Mouse (Mus musculus): ENCODE results near the gene Trappc6a. TPM values are rescaled to one million over a fixed set of nuclear protein-coding genes. Genes with fewer than 3 reads are reported as not detected.

The Trappc6a gene
- polyA plus RNA-seq, 1 experiment from 2014 or later, result 73.2 TPM

GRCm38 (mm10) chr7:19561765-19562642 is 53.8 kb downstream of the Trappc6a start:
- Histone ChIP-seq H3K4me1 (ENCODE audit: control insufficient read depth, insufficient read depth, low read length) (peaks cover 40% of the 10 kb centered on the region), H3K36me3 (ENCODE audit: control insufficient read depth, insufficient read depth) (peaks cover 15% of the 10 kb centered on the region), H3K9me3 (replicated peaks; ENCODE audit: control insufficient read depth, low read length) (peaks cover 3% of the 10 kb centered on the region), H3K27ac (ENCODE audit: low read length) (peak overlapping the region; percentile 91), H3K4me3 (ENCODE audit: low read length) (peak overlapping the region; percentile 89), H3K9ac (ENCODE audit: low read length) (peak overlapping the region; percentile 93), H3K4me2 (ENCODE audit: low read depth, low read length) (peak overlapping the region; percentile 90), H3K27me3 (ENCODE audit: control insufficient read depth, insufficient read depth, low read length) (no peaks in the 10 kb centered on the region)
- under 1% methylated on average over 102 of the region's 102 CpGs for WGBS
- peak; percentile 84 for ATAC-seq (replicated peaks; ENCODE audit: extremely low read depth, insufficient read depth, low FRiP score)

- ATAC-seq (replicated peaks; ENCODE audit: extremely low read depth, insufficient read depth, low FRiP score), result no peak
- WGBS, result 2% methylated on average over 19 of the region's 19 CpGs
- H3K4me3 ChIP-seq (ENCODE audit: low read length), result peak within 1 kb of the TSS; percentile 89
Measured at GRCm38 (mm10) chr7:19562643-19563410, 54.6 kb downstream of the Trappc6a start, which contains the start of gene Ppp1r37. Gene Ppp1r37 (minus strand): TSS chr7:19563076.

DNA sequence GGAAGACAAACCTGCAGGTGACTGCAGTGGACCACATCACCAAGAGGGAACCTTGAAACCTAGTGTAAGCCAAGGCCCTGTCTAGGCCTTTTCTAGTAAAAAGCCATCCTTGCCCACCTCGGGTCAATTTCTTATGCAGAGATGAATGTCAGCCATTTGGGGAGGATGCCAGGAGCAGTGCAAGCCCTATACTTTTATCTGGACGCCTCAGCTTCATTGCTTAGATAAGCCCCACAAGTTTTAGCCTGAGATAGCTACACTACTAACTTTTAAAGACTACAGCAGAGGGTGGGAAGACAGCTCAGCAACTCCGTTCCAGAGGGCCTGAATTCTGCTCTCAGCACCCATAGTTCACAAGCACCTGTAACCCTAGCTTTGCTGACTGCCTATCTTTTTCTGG is 55.7 kb downstream of the Trappc6a start:
- WGBS, result 65% methylated on average over 3 of the region's 3 CpGs
- H3K36me3 ChIP-seq (ENCODE audit: control insufficient read depth, insufficient read depth), result peaks cover 15% of the 10 kb centered on the region
- H3K27ac ChIP-seq (ENCODE audit: low read length), result no peak overlapping the region
- peaks cover 3% of the 10 kb centered on the region for H3K9me3 ChIP-seq (replicated peaks; ENCODE audit: control insufficient read depth, low read length)
- no peak overlapping the region for H3K4me2 ChIP-seq (ENCODE audit: low read depth, low read length)
- no peak overlapping the region for H3K4me3 ChIP-seq (ENCODE audit: low read length)
- no peaks in the 10 kb centered on the region for H3K27me3 ChIP-seq (ENCODE audit: control insufficient read depth, insufficient read depth, low read length)
- no peak overlapping the region for H3K9ac ChIP-seq (ENCODE audit: low read length)
- no peak for ATAC-seq (replicated peaks; ENCODE audit: extremely low read depth, insufficient read depth, low FRiP score)
- H3K4me1 ChIP-seq (ENCODE audit: control insufficient read depth, insufficient read depth, low read length), result peaks cover 23% of the 10 kb centered on the region

More at GRCm38 (mm10) chr7:19562643-19563410, 54.6 kb downstream of the Trappc6a start, which contains the start of gene Ppp1r37:
- Histone ChIP-seq H3K9me3 (replicated peaks; ENCODE audit: control insufficient read depth, low read length) (peaks cover 3% of the 10 kb centered on the region), H3K9ac (ENCODE audit: low read length) (peak within 1 kb of the TSS; percentile 93), H3K4me2 (ENCODE audit: low read depth, low read length) (peak within 1 kb of the TSS; percentile 90), H3K27me3 (ENCODE audit: control insufficient read depth, insufficient read depth, low read length) (no peaks in the 10 kb centered on the region), H3K4me1 (ENCODE audit: control insufficient read depth, insufficient read depth, low read length) (peaks cover 34% of the 10 kb centered on the region), H3K27ac (ENCODE audit: low read length) (peak within 1 kb of the TSS; percentile 91), H3K36me3 (ENCODE audit: control insufficient read depth, insufficient read depth) (peaks cover 15% of the 10 kb centered on the region)

DNA sequence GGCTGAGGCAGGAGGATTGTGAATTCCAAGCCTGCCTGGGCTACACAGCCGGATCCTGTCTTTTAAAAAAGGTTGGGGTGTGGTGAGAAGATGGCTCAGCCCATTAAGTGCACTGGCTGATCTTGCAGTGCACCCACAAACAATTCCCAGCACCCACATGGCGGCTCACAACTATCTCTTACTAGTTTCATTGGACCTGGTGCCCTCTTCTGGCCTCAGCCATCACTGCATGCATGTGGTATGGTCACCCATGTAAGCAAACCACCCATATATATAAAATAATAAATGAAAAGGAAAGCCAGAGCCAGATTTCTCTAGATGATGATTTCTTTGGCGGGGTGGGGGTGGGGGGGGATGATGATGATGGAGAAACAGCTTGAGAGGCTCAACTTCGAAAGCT is 56.3 kb downstream of the Trappc6a start:
- ATAC-seq (replicated peaks; ENCODE audit: extremely low read depth, insufficient read depth, low FRiP score), result no peak
- Histone ChIP-seq H3K4me1 (ENCODE audit: control insufficient read depth, insufficient read depth, low read length) (peaks cover 18% of the 10 kb centered on the region), H3K9me3 (replicated peaks; ENCODE audit: control insufficient read depth, low read length) (peaks cover 3% of the 10 kb centered on the region), H3K4me2 (ENCODE audit: low read depth, low read length) (no peak overlapping the region), H3K27me3 (ENCODE audit: control insufficient read depth, insufficient read depth, low read length) (no peaks in the 10 kb centered on the region), H3K4me3 (ENCODE audit: low read length) (no peak overlapping the region), H3K9ac (ENCODE audit: low read length) (no peak overlapping the region), H3K27ac (ENCODE audit: low read length) (no peak overlapping the region), H3K36me3 (ENCODE audit: control insufficient read depth, insufficient read depth) (peaks cover 19% of the 10 kb centered on the region)
- 86% methylated on average over 4 of the region's 4 CpGs for WGBS

Other genes with a start within 250 kb of the Trappc6a start
- gene Vasp, start 236.6 kb upstream of the Trappc6a start, polyA plus RNA-seq (2015; fragmentation: Nextera tagmentation; extraction: Ambion mirVana), result 84.0 and 86.1 TPM in 2 replicates
- gene Ppm1n, start 228.3 kb upstream of the Trappc6a start, polyA plus RNA-seq (2015; fragmentation: Nextera tagmentation; extraction: Ambion mirVana), result 0.11 TPM in 1 of 2 replicates, not detected in the other
- gene Rtn2, start 225.8 kb upstream of the Trappc6a start, polyA plus RNA-seq (2015; fragmentation: Nextera tagmentation; extraction: Ambion mirVana), result 27.4 and 28.5 TPM in 2 replicates
- gene Fosb, start 198.3 kb upstream of the Trappc6a start, polyA plus RNA-seq (2015; fragmentation: Nextera tagmentation; extraction: Ambion mirVana), result 0.24 and 0.34 TPM in 2 replicates
- 61.0 and 62.4 TPM in 2 replicates for gene Ercc1, start 163.6 kb upstream of the Trappc6a start, polyA plus RNA-seq (2015; fragmentation: Nextera tagmentation; extraction: Ambion mirVana)
- gene Cd3eap, start 148.9 kb upstream of the Trappc6a start, polyA plus RNA-seq (2015; fragmentation: Nextera tagmentation; extraction: Ambion mirVana), result 16.2 and 16.7 TPM in 2 replicates
- 13.6 and 14.2 TPM in 2 replicates for gene Ppp1r13l, start 148.6 kb upstream of the Trappc6a start, polyA plus RNA-seq (2015; fragmentation: Nextera tagmentation; extraction: Ambion mirVana)
- gene Ercc2, start 126.4 kb upstream of the Trappc6a start, polyA plus RNA-seq (2015; fragmentation: Nextera tagmentation; extraction: Ambion mirVana), result 11.1 and 12.8 TPM in 2 replicates
- 4.1 and 5.0 TPM in 2 replicates for gene Klc3, start 104.3 kb upstream of the Trappc6a start, polyA plus RNA-seq (2015; fragmentation: Nextera tagmentation; extraction: Ambion mirVana)
- 2,882 and 3,117 TPM in 2 replicates for gene Ckm, start 103.6 kb upstream of the Trappc6a start, polyA plus RNA-seq (2015; fragmentation: Nextera tagmentation; extraction: Ambion mirVana)
- gene Mark4, start 49.6 kb upstream of the Trappc6a start, polyA plus RNA-seq (2015; fragmentation: Nextera tagmentation; extraction: Ambion mirVana), result 4.5 and 6.2 TPM in 2 replicates
- 0.50 and 0.59 TPM in 2 replicates for gene Exoc3l2, start 45.1 kb upstream of the Trappc6a start, polyA plus RNA-seq (2015; fragmentation: Nextera tagmentation; extraction: Ambion mirVana)
- 1.6 and 1.7 TPM in 2 replicates for gene Bloc1s3, start within 50 bp of the Trappc6a start, polyA plus RNA-seq (2015; fragmentation: Nextera tagmentation; extraction: Ambion mirVana)
- 0.14 TPM in 1 of 2 replicates, not detected in the other for gene Nkpd1, start 9.4 kb downstream of the Trappc6a start, polyA plus RNA-seq (2015; fragmentation: Nextera tagmentation; extraction: Ambion mirVana)
- 18.2 and 21.1 TPM in 2 replicates for gene Ppp1r37, start 54.7 kb downstream of the Trappc6a start, polyA plus RNA-seq (2015; fragmentation: Nextera tagmentation; extraction: Ambion mirVana)
- 0.24 and 0.66 TPM in 2 replicates for gene Zfp296, start 68.9 kb downstream of the Trappc6a start, polyA plus RNA-seq (2015; fragmentation: Nextera tagmentation; extraction: Ambion mirVana)
- gene Gemin7, start 69.2 kb downstream of the Trappc6a start, polyA plus RNA-seq (2015; fragmentation: Nextera tagmentation; extraction: Ambion mirVana), result 125 and 127 TPM in 2 replicates
- 31.9 and 35.1 TPM in 2 replicates for gene Clasrp, start 96.1 kb downstream of the Trappc6a start, polyA plus RNA-seq (2015; fragmentation: Nextera tagmentation; extraction: Ambion mirVana)
- 8.3 and 12.4 TPM in 2 replicates for gene Relb, start 121.0 kb downstream of the Trappc6a start, polyA plus RNA-seq (2015; fragmentation: Nextera tagmentation; extraction: Ambion mirVana)
- gene Clptm1, start 156.6 kb downstream of the Trappc6a start, polyA plus RNA-seq (2015; fragmentation: Nextera tagmentation; extraction: Ambion mirVana), result 74.3 and 81.9 TPM in 2 replicates
- 1.2 and 2.6 TPM in 2 replicates for gene Apoc2, start 169.5 kb downstream of the Trappc6a start, polyA plus RNA-seq (2015; fragmentation: Nextera tagmentation; extraction: Ambion mirVana)
- gene Gm44805, start 173.0 kb downstream of the Trappc6a start, polyA plus RNA-seq (2015; fragmentation: Nextera tagmentation; extraction: Ambion mirVana), result 0.38 TPM in 1 of 2 replicates, not detected in the other
- 0.22 and 0.37 TPM in 2 replicates for gene Apoc4, start 173.1 kb downstream of the Trappc6a start, polyA plus RNA-seq (2015; fragmentation: Nextera tagmentation; extraction: Ambion mirVana)
- gene Apoc1, start 184.3 kb downstream of the Trappc6a start, polyA plus RNA-seq (2015; fragmentation: Nextera tagmentation; extraction: Ambion mirVana), result 8.9 and 9.2 TPM in 2 replicates
- gene Apoe, start 190.8 kb downstream of the Trappc6a start, polyA plus RNA-seq (2015; fragmentation: Nextera tagmentation; extraction: Ambion mirVana), result 588 and 662 TPM in 2 replicates
- gene Tomm40, start 207.0 kb downstream of the Trappc6a start, polyA plus RNA-seq (2015; fragmentation: Nextera tagmentation; extraction: Ambion mirVana), result 146 and 158 TPM in 2 replicates
- 63.5 and 76.8 TPM in 2 replicates for gene Nectin2, start 242.1 kb downstream of the Trappc6a start, polyA plus RNA-seq (2015; fragmentation: Nextera tagmentation; extraction: Ambion mirVana)

Data from heart, embryonic 16.5 days (tissue).